Mouse (Mus musculus) cerebral cortex, adult 2 months (tissue): ENCODE data around the gene Rorc.

Experiments used
- WGBS: fragments of 180-500 bp; shearing (Covaris S2); methylation state at CpG from one replicate; pipeline ENCODE4 v1.1.7; 2018; 5-methylcytosine and 5-hydroxymethylcytosine counted together

Gene Rorc

GRCm38 (mm10) chr3:94377028-94377923 lies 4.7 kb downstream of the Rorc start:
- 46% methylated on average over 13 of the region's 13 CpGs for WGBS

GRCm38 (mm10) chr3:94379831-94380510 lies 7.4 kb downstream of the Rorc start:
- 37% methylated on average over 9 of the region's 9 CpGs for WGBS

GRCm38 (mm10) chr3:94382308-94382707 lies 9.7 kb downstream of the Rorc start:
- WGBS = 81% methylated on average over 5 of the region's 5 CpGs

- WGBS = 82% methylated on average over 3 of the region's 3 CpGs
These were observed 10.9 kb downstream of the Rorc start for GRCm38 (mm10) chr3:94383476-94383875.

GRCm38 (mm10) chr3:94386671-94387070 lies 14.1 kb downstream of the Rorc start:
- WGBS = 77% methylated on average over 4 of the region's 4 CpGs

GRCm38 (mm10) chr3:94387391-94387790 lies 14.8 kb downstream of the Rorc start:
- 91% methylated on average over 10 of the region's 10 CpGs for WGBS

GRCm38 (mm10) chr3:94388047-94388446 lies 15.5 kb downstream of the Rorc start:
- WGBS = 73% methylated on average over 5 of the region's 5 CpGs

GRCm38 (mm10) chr3:94389420-94389819 lies 16.8 kb downstream of the Rorc start:
- WGBS = 97% methylated on average over 16 of the region's 16 CpGs

- 73% methylated on average over 5 of the region's 5 CpGs for WGBS
These were observed 18.4 kb downstream of the Rorc start for GRCm38 (mm10) chr3:94391001-94391400.

- WGBS = 86% methylated on average over 2 of the region's 2 CpGs
These were observed 19.5 kb downstream of the Rorc start for GRCm38 (mm10) chr3:94392128-94392527.

- WGBS = 78% methylated on average over 4 of the region's 4 CpGs
These were observed 20.5 kb downstream of the Rorc start for GRCm38 (mm10) chr3:94393049-94393448.

- WGBS = 91% methylated on average over 1 of the region's 1 CpGs
These were observed 23.7 kb downstream of the Rorc start for GRCm38 (mm10) chr3:94396336-94396735.

GRCm38 (mm10) chr3:94396851-94397250 lies 24.3 kb downstream of the Rorc start:
- 91% methylated on average over 4 of the region's 4 CpGs for WGBS

- 72% methylated on average over 6 of the region's 6 CpGs for WGBS
These were observed 25.6 kb downstream of the Rorc start, which contains the start of gene Lingo4 for GRCm38 (mm10) chr3:94398217-94398616. Lingo4 (plus strand) TSS chr3:94398517.

- WGBS = 3% methylated on average over 20 of the region's 20 CpGs
These were observed 26.4 kb downstream of the Rorc start for GRCm38 (mm10) chr3:94398943-94399481.

- 52% methylated on average over 5 of the region's 5 CpGs for WGBS
These were observed 27.2 kb downstream of the Rorc start for GRCm38 (mm10) chr3:94399663-94400310.

- WGBS = 83% methylated on average over 8 of the region's 8 CpGs
These were observed 29.9 kb downstream of the Rorc start for GRCm38 (mm10) chr3:94402451-94402850.

- 13% methylated on average over 7 of the region's 7 CpGs for WGBS
These were observed 31.9 kb downstream of the Rorc start for GRCm38 (mm10) chr3:94404366-94405054.

- 62% methylated on average over 4 of the region's 4 CpGs for WGBS
These were observed 33.0 kb downstream of the Rorc start for GRCm38 (mm10) chr3:94405561-94405960.

GRCm38 (mm10) chr3:94412530-94412929 lies 39.9 kb downstream of the Rorc start:
- WGBS = 2% methylated on average over 25 of the region's 25 CpGs

- WGBS = 4% methylated on average over 52 of the region's 52 CpGs
These were observed 40.6 kb downstream of the Rorc start, which contains the start of gene Tdrkh for GRCm38 (mm10) chr3:94413031-94413679. Tdrkh (plus strand) TSS chr3:94413273.
